Mouse (Mus musculus): ENCODE measurements around the gene Tmem63c.

DNA sequence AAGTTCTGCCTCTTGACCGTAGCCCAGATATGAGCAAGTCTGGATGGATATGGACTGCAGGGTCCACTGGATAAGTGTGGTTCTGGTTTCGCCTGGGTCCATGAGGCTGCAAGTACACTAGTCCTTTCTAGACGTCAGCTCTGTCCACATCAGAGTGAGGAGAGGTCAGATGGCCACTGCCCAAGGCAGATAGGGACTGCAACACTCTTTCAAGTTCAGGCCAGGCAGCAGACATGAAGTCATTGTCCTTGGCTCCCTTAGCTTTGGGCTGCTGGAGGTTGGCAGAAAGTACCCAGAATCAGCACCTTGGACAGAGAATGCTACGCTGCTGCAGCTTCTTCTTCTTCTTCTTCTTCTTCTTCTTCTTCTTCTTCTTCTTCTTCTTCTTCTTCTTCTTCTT, 19.0 kb downstream of the Tmem63c start:
- TF ChIP-seq CTCF (IDR thresholded peaks at IDR 0.05; ENCODE audit: insufficient read depth, low read depth, low read length) (no peak), POLR2A (IDR thresholded peaks at IDR 0.05; ENCODE audit: insufficient read depth, low read depth, low read length) (no peak)

Data from olfactory bulb, adult 2 months (tissue).